Mouse (Mus musculus): ENCODE data around the gene Rpl10a.
"Not testable (repeated sequence)": the region's sequence is repeated elsewhere in the genome, so short reads cannot be mapped to it uniquely, and the experiment has no call there.

The Rpl10a gene

GRCm38 (mm10) chr17:28310831-28311230 is 17.4 kb upstream of the Rpl10a start:
- no peak for DNase-seq

- DNase-seq = no peak
Measured at GRCm38 (mm10) chr17:28311366-28312132, 16.7 kb upstream of the Rpl10a start.

- DNase-seq = peak; percentile 44 to 48
Measured at GRCm38 (mm10) chr17:28312232-28313211, 15.7 kb upstream of the Rpl10a start.

- DNase-seq = peak; percentile 92 to 94
Measured at GRCm38 (mm10) chr17:28313212-28313879, 14.9 kb upstream of the Rpl10a start, which contains the start of gene Fance. TSS of gene Fance (plus strand) at chr17:28313519.

GRCm38 (mm10) chr17:28313880-28314225 is 14.4 kb upstream of the Rpl10a start:
- DNase-seq = no peak

- DNase-seq = no peak
Measured at GRCm38 (mm10) chr17:28315611-28316160, 12.6 kb upstream of the Rpl10a start.

GRCm38 (mm10) chr17:28316476-28316875 is 11.8 kb upstream of the Rpl10a start:
- no peak for DNase-seq

GRCm38 (mm10) chr17:28317091-28317490 is 11.2 kb upstream of the Rpl10a start:
- no peak for DNase-seq

- DNase-seq = no peak
Measured at GRCm38 (mm10) chr17:28317725-28318124, 10.5 kb upstream of the Rpl10a start.

GRCm38 (mm10) chr17:28321700-28322099 is 6.6 kb upstream of the Rpl10a start:
- no peak for DNase-seq

GRCm38 (mm10) chr17:28323786-28324185 is 4.5 kb upstream of the Rpl10a start:
- no peak for DNase-seq

GRCm38 (mm10) chr17:28324416-28324815 is 3.9 kb upstream of the Rpl10a start:
- not testable (repeated sequence) for DNase-seq

GRCm38 (mm10) chr17:28325751-28326150 is 2.5 kb upstream of the Rpl10a start:
- DNase-seq = no peak

GRCm38 (mm10) chr17:28326951-28327350 is 1.3 kb upstream of the Rpl10a start:
- DNase-seq = no peak

- DNase-seq = no peak
Measured at GRCm38 (mm10) chr17:28327673-28328325, 472 bp upstream of the Rpl10a start.

GRCm38 (mm10) chr17:28328946-28329345 is 675 bp downstream of the Rpl10a start:
- peak in 1 of 2 experiments; percentile 26 for DNase-seq

- DNase-seq = no peak
Measured at GRCm38 (mm10) chr17:28329503-28330231, 1.4 kb downstream of the Rpl10a start.

- DNase-seq = no peak
Measured at GRCm38 (mm10) chr17:28330232-28330546, 1.9 kb downstream of the Rpl10a start.

GRCm38 (mm10) chr17:28330590-28330989 is 2.3 kb downstream of the Rpl10a start:
- DNase-seq = not testable (repeated sequence)

GRCm38 (mm10) chr17:28331241-28332112 is 3.2 kb downstream of the Rpl10a start:
- no peak for DNase-seq
